Mouse (Mus musculus) cerebellum, adult 2 months (tissue): Measurements from ENCODE around the gene Uggt1. TPM values are rescaled to one million over a fixed set of nuclear protein-coding genes. Genes with fewer than 3 reads are reported as not detected.

Experiments
- DNase-seq, 2 experiments: peaks; one replicate each; pipeline ENCODE4 v3.0.0; 2021
- H3K27ac ChIP-seq: fragments of 200-500 bp; 2 replicates; pipeline ENCODE4 v1.5.1; 2012; ENCODE audit warnings: low read length, control low read depth, inconsistent platforms; ENCODE audit not compliant: insufficient read depth
- H3K27me3 ChIP-seq: fragments of 200-500 bp; 2 replicates; pipeline ENCODE4 v1.6.1; 2012; ENCODE audit warnings: inconsistent platforms, mild to moderate bottlenecking, low read length, moderate library complexity; ENCODE audit not compliant: control insufficient read depth, insufficient read depth
- H3K4me1 ChIP-seq: fragments of 200-500 bp; 2 replicates; pipeline ENCODE4 v1.6.1; 2011; ENCODE audit warnings: low read length; ENCODE audit not compliant: control insufficient read depth, insufficient read depth
- H3K4me3 ChIP-seq: fragments of 200-500 bp; replicated peaks from 2 replicates; pipeline ENCODE3; 2011; ENCODE audit warnings: mild to moderate bottlenecking, low read depth, low read length, control low read depth; ENCODE audit not compliant: insufficient read depth
- CTCF ChIP-seq: fragments of 200-500 bp; IDR thresholded peaks from 2 replicates; pipeline ENCODE4 v1.5.1; 2011; ENCODE audit warnings: low read depth, mild to moderate bottlenecking, control low read depth, low read length, moderate library complexity, borderline replicate concordance; ENCODE audit not compliant: insufficient read depth
- POLR2A ChIP-seq: fragments of 200-500 bp; IDR thresholded peaks from 2 replicates; pipeline ENCODE4 v1.6.1; 2011; ENCODE audit warnings: low read length, control low read depth, borderline replicate concordance; ENCODE audit not compliant: insufficient read depth
- WGBS: fragments of 180-500 bp; shearing (Covaris S2); methylation state at CpG from one replicate; pipeline ENCODE4 v1.1.7; 2018; 5-methylcytosine and 5-hydroxymethylcytosine counted together
- polyA plus RNA-seq: library from polyadenylated mRNA; depleted of rRNA; stranded (reverse); fragments of >200 nt; gene quantifications from 2 replicates; pipeline ENCODE4 v1.2.3, GENCODE M21; 2012; rRNA removed

Gene Uggt1
- polyA plus RNA-seq, 1 experiment = 23.6 TPM

DNA sequence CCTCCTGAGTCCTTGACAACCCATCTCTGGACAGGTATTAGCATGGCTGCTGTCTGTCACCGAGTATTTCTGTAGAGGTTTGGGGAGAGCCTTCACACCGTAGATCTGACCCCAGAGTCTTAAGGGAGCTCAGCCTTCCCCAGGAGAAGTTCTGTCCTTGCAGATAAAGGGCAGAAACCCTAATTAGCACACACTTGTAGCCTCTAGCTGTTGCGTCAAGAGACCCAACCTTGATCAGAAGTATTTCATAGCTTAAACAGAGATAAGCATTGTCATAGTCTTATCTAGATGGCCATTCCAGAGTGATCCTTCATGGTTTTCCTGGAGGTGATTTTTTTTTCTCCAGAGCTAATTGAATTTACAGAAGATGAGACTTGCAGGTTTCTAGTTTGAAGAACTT, 144.1 kb downstream of the Uggt1 start:
- H3K4me1 ChIP-seq = peaks cover 18% of the 10 kb centered on the region
- TF ChIP-seq CTCF (no peak), POLR2A (no peak)
- WGBS = 80% methylated on average over 3 of the region's 3 CpGs
- H3K4me3 ChIP-seq = no peak overlapping the region
- H3K27me3 ChIP-seq = no peaks in the 10 kb centered on the region
- no peak overlapping the region for H3K27ac ChIP-seq
- no peak for DNase-seq

DNA sequence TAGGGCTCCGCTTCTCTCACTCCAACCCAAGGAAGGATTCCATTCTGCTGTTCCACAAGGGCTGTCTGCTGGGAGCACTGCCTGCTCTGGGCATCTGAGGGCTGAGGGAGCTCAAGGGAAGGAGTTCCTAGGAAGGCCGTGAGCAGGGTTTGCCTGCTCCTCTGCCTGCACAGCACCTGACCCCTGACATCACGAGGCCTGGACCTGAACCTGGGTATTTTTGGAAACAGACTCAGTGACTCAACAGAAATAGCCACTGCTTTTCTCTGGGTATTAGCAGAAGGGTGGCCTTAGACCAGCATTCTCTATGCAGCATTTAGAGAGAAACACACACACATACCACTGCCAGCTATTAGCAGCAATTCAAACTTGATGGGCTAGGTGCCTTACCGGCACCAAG, 146.1 kb downstream of the Uggt1 start:
- Histone ChIP-seq H3K4me1 (peaks cover 25% of the 10 kb centered on the region), H3K27me3 (no peaks in the 10 kb centered on the region), H3K4me3 (no peak overlapping the region), H3K27ac (no peak overlapping the region)
- TF ChIP-seq CTCF (no peak), POLR2A (no peak)
- WGBS = 69% methylated on average over 4 of the region's 4 CpGs
- DNase-seq = no peak

GRCm38 (mm10) chr1:36095423-36096272, 148.9 kb downstream of the Uggt1 start:
- H3K27ac ChIP-seq = no peak overlapping the region
- 40% methylated on average over 12 of the region's 12 CpGs for WGBS
- no peak for TF ChIP-seq POLR2A
- no peaks in the 10 kb centered on the region for H3K27me3 ChIP-seq
- no peak overlapping the region for H3K4me3 ChIP-seq
- DNase-seq = peak in 1 of 2 experiments; percentile 45
- H3K4me1 ChIP-seq = peaks cover 27% of the 10 kb centered on the region

GRCm38 (mm10) chr1:36093741-36094140, 150.8 kb downstream of the Uggt1 start:
- Histone ChIP-seq H3K4me3 (no peak overlapping the region), H3K27me3 (no peaks in the 10 kb centered on the region), H3K27ac (no peak overlapping the region), H3K4me1 (peaks cover 47% of the 10 kb centered on the region)
- TF ChIP-seq CTCF (no peak), POLR2A (no peak)
- no peak for DNase-seq
- WGBS = 94% methylated on average over 8 of the region's 8 CpGs

GRCm38 (mm10) chr1:36091246-36091645, 153.3 kb downstream of the Uggt1 start:
- H3K4me3 ChIP-seq = no peak overlapping the region
- 78% methylated on average over 6 of the region's 6 CpGs for WGBS
- no peak for TF ChIP-seq POLR2A
- TF ChIP-seq CTCF = no peak

GRCm38 (mm10) chr1:36090722-36091110, 153.8 kb downstream of the Uggt1 start:
- no peak for DNase-seq
- TF ChIP-seq CTCF = no peak
- TF ChIP-seq POLR2A = no peak
- WGBS = 89% methylated on average over 4 of the region's 4 CpGs

More at GRCm38 (mm10) chr1:36091246-36091645, 153.3 kb downstream of the Uggt1 start:
- no peaks in the 10 kb centered on the region for H3K27me3 ChIP-seq
- peaks cover 44% of the 10 kb centered on the region for H3K4me1 ChIP-seq
- H3K27ac ChIP-seq = no peak overlapping the region
- DNase-seq = no peak

More at GRCm38 (mm10) chr1:36090722-36091110, 153.8 kb downstream of the Uggt1 start:
- no peak overlapping the region for H3K4me3 ChIP-seq
- no peak overlapping the region for H3K27ac ChIP-seq
- H3K27me3 ChIP-seq = no peaks in the 10 kb centered on the region
- peaks cover 40% of the 10 kb centered on the region for H3K4me1 ChIP-seq

Other genes with a start within 250 kb of the Uggt1 start
- 69.8 and 70.5 TPM in 2 replicates for gene Hs6st1, start 176.3 kb downstream of the Uggt1 start, polyA plus RNA-seq
- gene Neurl3, start 30.0 kb upstream of the Uggt1 start, polyA plus RNA-seq = 0.93 and 1.0 TPM in 2 replicates
- gene Arid5a, start 63.0 kb upstream of the Uggt1 start, polyA plus RNA-seq = 9.9 and 10.7 TPM in 2 replicates
- gene Kansl3, start 124.5 kb upstream of the Uggt1 start, polyA plus RNA-seq = 72.1 and 75.5 TPM in 2 replicates
- not detected in 2 replicates for gene Fer1l5, start 127.6 kb upstream of the Uggt1 start, polyA plus RNA-seq
- gene Lman2l, start 200.6 kb upstream of the Uggt1 start, polyA plus RNA-seq = 37.9 and 41.9 TPM in 2 replicates
- 12.2 and 14.6 TPM in 2 replicates for gene Cnnm4, start 226.9 kb upstream of the Uggt1 start, polyA plus RNA-seq